Mouse (Mus musculus) midbrain, embryonic 13.5 days (tissue): ENCODE data around the gene Espn. TPM values are rescaled to one million over a fixed set of nuclear protein-coding genes. Genes with fewer than 3 reads are reported as not detected.

Experiments
- ATAC-seq: fragments of 200-750 bp; cut with Nextera tagmentation; 2 replicates; pipeline ENCODE4 v1.8.0; 2017; ENCODE audit warnings: mild to moderate bottlenecking, moderate TSS enrichment, moderate library complexity
- H3K27ac ChIP-seq: fragments of 300-500 bp; sonication (generic); 2 replicates; pipeline ENCODE4 v1.5.1; 2015; ENCODE audit warnings: inconsistent platforms, mild to moderate bottlenecking, moderate library complexity
- H3K27me3 ChIP-seq: fragments of 300-500 bp; sonication (generic); 2 replicates; pipeline ENCODE4 v1.6.1; 2015; ENCODE audit warnings: mild to moderate bottlenecking, inconsistent platforms
- H3K36me3 ChIP-seq: fragments of 300-500 bp; sonication (generic); 2 replicates; pipeline ENCODE4 v1.6.1; 2015; ENCODE audit warnings: mild to moderate bottlenecking, inconsistent platforms
- H3K4me1 ChIP-seq: fragments of 300-500 bp; sonication (generic); replicated peaks from 2 replicates; pipeline ENCODE4 v1.6.1; 2015; ENCODE audit warnings: inconsistent platforms
- H3K4me2 ChIP-seq: fragments of 300-500 bp; sonication (generic); replicated peaks from 2 replicates; pipeline ENCODE4 v1.6.1; 2015; ENCODE audit warnings: moderate library complexity, mild to moderate bottlenecking, inconsistent platforms
- H3K4me3 ChIP-seq: fragments of 300-500 bp; sonication (generic); replicated peaks from 2 replicates; pipeline ENCODE4 v1.5.1; 2015; ENCODE audit warnings: mild to moderate bottlenecking, inconsistent platforms
- H3K9ac ChIP-seq: fragments of 300-500 bp; sonication (generic); replicated peaks from 2 replicates; pipeline ENCODE4 v1.6.1; 2015; ENCODE audit warnings: mild to moderate bottlenecking, inconsistent platforms
- H3K9me3 ChIP-seq: fragments of 300-500 bp; sonication (generic); 2 replicates; pipeline ENCODE4 v1.6.1; 2016; ENCODE audit warnings: mild to moderate bottlenecking, inconsistent platforms
- WGBS: fragments of 180-500 bp; shearing (Covaris S2); methylation state at CpG from one replicate; pipeline ENCODE4 v1.1.7; 2015; 5-methylcytosine and 5-hydroxymethylcytosine counted together
- polyA plus RNA-seq: library from polyadenylated mRNA; unstranded; fragments of >200 nt; fragmentation: Nextera tagmentation; extraction: Ambion mirVana; gene quantifications from 2 replicates; pipeline ENCODE4 v1.2.1, GENCODE M21; 2015

The Espn gene
- polyA plus RNA-seq, 1 experiment from 2014 or later, result 0.07 TPM

DNA sequence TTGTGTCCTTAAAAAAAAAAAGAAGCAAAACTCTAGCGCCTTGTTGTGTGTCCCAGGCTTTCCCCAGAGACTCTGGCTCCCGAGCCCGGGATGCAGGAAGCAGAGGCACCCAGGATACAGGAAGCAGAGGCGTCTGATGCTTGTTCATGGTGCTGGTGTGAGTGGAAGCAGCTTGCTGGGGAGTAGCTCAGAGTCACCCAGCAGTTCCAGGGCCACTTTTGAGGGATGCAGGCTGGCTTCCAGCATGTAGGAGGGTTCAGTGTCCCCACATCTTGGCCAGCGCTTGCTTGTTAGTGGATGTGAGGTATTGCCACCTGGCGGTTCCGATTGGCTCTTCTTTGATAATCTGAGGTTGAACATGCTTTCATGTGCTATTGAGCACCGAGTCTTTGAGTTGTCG lies 35.0 kb upstream of the Espn start:
- WGBS, result 86% methylated on average over 9 of the region's 9 CpGs
- Histone ChIP-seq H3K4me3 (no peak overlapping the region), H3K9me3 (no peaks in the 10 kb centered on the region), H3K27ac (no peak overlapping the region), H3K4me1 (peaks cover 41% of the 10 kb centered on the region), H3K27me3 (no peaks in the 10 kb centered on the region), H3K4me2 (no peak overlapping the region), H3K36me3 (0 out of 2 replicates have a peak, but pooled peaks cover 3% of the 10 kb centered on the region), H3K9ac (no peak overlapping the region)
- no peak for ATAC-seq

DNA sequence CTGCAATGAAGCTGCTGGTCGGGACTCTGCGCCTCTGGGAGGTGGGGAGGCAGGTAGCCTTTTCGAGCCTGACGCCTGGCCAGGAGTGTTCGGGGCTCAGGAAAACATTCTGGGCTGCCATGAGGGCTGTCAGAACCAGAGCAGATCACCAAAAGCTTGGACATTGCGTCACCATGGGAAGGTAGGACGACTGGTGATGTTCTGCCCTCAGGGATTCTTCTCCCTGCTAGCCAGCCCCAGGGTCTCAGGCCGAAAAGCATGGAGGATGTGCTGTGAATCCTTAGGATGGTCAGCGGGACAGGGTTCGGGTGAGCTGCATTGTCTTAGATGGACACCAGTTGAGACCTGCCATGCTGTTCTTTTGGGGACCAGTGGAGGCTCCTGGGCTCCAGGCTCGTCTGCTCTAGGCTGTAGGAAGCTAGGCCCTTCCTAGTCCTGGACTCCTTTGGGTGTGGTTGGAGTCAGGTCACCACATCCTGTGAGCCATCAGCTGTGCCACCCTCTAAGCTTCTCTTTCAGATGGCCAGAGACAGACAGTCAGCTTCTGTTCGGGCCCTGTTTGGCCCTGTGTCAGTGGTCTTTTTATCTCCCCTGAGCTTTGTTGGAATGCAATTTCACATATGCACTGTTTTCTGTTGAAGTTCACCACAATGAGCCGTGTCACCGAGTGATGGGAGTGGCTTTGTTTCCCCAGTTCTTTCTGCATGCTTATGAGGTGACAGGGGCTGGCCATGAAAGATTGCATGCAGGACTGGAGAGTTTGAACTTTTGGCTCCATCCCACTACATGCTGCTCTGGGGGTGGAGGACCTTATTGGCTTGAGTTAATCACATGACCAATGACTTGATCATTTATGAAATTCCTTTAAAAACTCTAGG lies 34.3 kb upstream of the Espn start:
- WGBS, result 35% methylated on average over 14 of the region's 14 CpGs
- Histone ChIP-seq H3K4me3 (peak overlapping the region; percentile 8; the same call in 1 of the 2 replicates), H3K4me2 (peak overlapping the region; percentile 42), H3K36me3 (0 out of 2 replicates have a peak, but pooled peaks cover 3% of the 10 kb centered on the region), H3K9ac (peak overlapping the region; percentile 50), H3K9me3 (no peaks in the 10 kb centered on the region), H3K27me3 (no peaks in the 10 kb centered on the region), H3K27ac (peak overlapping the region; percentile 63), H3K4me1 (peaks cover 41% of the 10 kb centered on the region)
- ATAC-seq, result no peak; the same call in 1 of the 2 replicates

DNA sequence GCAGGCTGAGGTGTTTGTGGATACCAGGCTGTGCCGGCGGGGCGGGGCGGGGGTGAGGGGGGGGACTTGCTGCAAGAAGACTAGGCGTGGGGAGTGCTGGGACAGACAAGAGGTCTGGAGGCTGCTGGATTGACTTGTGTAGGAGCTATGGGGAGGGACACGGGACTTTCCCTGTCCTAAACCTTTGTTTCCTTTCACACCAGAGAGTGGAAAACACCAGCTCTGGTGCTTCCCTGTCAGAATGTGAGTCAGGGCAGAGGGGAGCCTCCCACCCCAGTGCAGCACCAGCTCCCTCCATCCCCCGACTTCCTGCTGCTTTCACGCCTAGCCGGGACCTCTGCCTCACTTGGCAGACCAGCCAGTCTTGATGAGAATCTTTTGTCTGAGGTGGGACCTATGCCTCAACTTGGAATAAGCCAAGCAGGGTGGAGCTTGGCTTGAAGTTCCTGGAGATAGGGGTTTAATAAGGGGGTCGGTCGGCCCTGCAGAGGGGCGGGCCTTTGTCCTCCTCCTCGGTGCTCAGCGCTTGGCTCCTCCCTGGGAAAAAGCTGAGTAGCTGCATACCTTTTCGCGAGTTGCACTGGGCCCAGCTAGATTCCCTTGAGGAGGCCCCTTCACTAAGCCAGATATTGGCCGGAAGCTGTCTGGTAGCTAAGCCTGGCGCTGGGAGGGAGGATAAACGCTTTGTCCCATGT lies 33.5 kb upstream of the Espn start:
- Histone ChIP-seq H3K4me3 (peak overlapping the region; percentile 8; the same call in 1 of the 2 replicates), H3K36me3 (0 out of 2 replicates have a peak, but pooled peaks cover 3% of the 10 kb centered on the region), H3K27me3 (no peaks in the 10 kb centered on the region), H3K4me1 (peaks cover 40% of the 10 kb centered on the region), H3K27ac (peak overlapping the region; percentile 63), H3K4me2 (peak overlapping the region; percentile 42), H3K9me3 (no peaks in the 10 kb centered on the region), H3K9ac (peak overlapping the region; percentile 50)
- 2% methylated on average over 19 of the region's 19 CpGs for WGBS
- peak; percentile 64 for ATAC-seq

DNA sequence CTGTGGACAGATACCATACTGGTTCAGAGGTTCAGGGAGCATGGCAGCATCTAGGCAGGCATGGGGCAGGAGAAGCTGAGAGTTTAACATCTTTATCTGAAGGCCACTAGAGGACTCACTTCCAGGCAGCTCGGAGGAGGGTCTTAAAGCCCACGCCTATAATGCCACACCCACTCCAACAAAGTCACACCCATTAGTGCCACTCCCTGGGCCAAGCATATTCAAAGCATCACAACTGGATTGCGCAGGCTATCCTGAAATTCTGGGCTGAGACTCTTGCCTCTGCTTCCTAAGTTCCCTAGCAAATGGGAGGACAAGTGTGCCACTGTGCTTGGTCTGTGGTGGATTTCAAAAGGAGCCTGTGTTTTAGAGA lies 33.0 kb upstream of the Espn start:
- Histone ChIP-seq H3K36me3 (0 out of 2 replicates have a peak, but pooled peaks cover 3% of the 10 kb centered on the region), H3K4me1 (peaks cover 40% of the 10 kb centered on the region), H3K9me3 (no peaks in the 10 kb centered on the region), H3K4me2 (peak overlapping the region; percentile 42), H3K27ac (0 out of 2 replicates have a peak overlapping the region, but pooled peaks have one; percentile 63), H3K27me3 (peaks cover 4% of the 10 kb centered on the region; the same call in 1 of the 2 replicates), H3K9ac (no peak overlapping the region; the same call in 1 of the 2 replicates), H3K4me3 (no peak overlapping the region)
- peak; percentile 65 for ATAC-seq
- 7% methylated on average over 3 of the region's 3 CpGs for WGBS

DNA sequence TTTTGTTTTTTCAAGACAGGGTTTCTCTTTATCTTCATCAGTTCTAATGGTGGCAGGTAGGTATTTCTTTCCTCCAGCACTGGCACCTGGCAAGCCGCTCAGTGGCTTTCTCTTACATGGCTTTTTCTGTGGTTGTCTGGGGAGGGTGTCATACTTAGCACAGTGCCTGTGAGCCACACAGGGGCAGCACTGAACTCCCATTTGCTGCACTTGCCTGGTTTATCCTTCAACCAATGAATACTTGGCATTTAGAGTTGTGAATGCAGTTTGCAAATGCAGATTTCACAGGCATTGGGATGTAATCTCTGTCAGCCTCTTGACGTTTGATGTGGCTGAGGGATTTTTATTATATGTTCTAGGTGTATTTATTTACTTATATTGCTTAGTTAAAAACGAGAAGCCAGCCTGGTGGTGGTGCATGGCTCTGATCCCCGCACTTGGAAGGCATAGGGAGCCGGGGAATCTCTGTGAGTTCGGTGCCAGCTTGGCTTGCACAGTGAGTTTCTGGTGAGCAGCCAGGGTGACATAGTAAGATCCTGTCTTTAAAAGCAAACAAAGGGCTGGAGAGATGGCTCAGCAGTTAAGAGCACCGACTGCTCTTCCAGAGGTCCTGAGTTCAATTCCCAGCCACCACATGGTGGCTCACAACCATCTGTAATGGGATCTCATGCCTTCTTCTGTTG lies 32.3 kb upstream of the Espn start:
- peaks cover 10% of the 10 kb centered on the region for H3K27me3 ChIP-seq
- no peak overlapping the region for H3K9ac ChIP-seq
- no peak for ATAC-seq
- WGBS, result 70% methylated on average over 7 of the region's 7 CpGs
- no peak overlapping the region for H3K27ac ChIP-seq
- H3K9me3 ChIP-seq, result no peaks in the 10 kb centered on the region
- H3K4me1 ChIP-seq, result peaks cover 44% of the 10 kb centered on the region
- no peak overlapping the region for H3K4me2 ChIP-seq
- H3K36me3 ChIP-seq, result 0 out of 2 replicates have a peak, but pooled peaks cover 3% of the 10 kb centered on the region
- H3K4me3 ChIP-seq, result no peak overlapping the region

DNA sequence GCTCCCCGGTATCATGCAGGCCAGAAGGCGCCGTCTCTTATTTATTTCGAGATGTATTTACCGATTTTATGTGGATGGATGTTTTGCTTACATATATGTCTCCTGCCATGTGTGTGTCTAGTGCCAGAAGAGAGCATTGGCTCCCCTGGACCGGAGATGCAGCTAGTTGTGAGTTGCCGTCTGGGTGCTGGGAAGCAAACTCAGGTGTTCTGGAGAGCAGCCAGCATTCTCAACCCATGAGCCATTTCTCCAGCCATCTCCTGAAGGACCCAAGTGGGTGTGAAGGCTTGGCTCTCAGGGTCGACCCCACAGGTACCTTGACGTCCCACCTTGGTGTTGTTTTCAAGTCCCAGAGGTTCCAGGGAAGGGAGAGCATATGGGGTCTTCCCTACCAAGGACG lies 30.0 kb upstream of the Espn start:
- ATAC-seq, result no peak
- no peak overlapping the region for H3K4me2 ChIP-seq
- 0 out of 2 replicates have a peak, but pooled peaks cover 3% of the 10 kb centered on the region for H3K36me3 ChIP-seq
- H3K9me3 ChIP-seq, result no peaks in the 10 kb centered on the region
- no peak overlapping the region for H3K4me3 ChIP-seq
- peaks cover 59% of the 10 kb centered on the region for H3K4me1 ChIP-seq
- no peak overlapping the region for H3K9ac ChIP-seq
- 92% methylated on average over 10 of the region's 10 CpGs for WGBS
- H3K27me3 ChIP-seq, result peaks cover 15% of the 10 kb centered on the region
- H3K27ac ChIP-seq, result no peak overlapping the region

DNA sequence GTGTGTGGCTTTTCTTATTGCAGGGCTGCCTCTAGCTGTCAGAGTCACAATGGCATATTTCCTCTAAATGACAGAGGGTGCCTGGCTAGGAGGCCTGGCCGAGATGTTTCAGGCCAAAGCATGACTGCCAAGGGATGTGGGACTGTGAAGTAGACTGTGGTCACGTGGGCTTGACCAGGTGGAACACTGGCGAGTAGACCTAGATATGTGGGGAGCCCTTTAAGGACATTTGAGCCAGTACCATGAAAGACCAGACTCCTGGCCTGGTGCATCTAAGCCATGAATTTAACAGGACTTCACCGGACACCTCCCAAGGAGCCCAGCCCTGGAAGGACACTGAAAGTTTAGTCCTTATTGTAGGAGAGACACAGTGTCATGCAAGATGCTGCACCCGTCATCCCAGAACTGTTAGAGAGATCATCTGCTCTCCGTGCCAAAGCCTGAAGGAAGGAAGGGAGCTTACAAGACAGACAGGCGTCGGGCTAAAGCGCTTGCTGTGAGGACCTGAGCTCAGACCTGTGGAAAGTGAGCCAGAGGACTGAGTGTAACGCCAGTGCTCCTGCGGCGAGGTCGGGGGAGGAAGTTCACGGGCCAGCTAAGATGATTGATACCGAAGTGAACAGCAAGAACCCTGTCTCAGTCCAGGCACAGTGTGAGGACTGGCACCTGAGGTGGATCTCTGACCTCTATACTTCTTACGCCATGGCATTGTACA lies 27.9 kb upstream of the Espn start:
- Histone ChIP-seq H3K27me3 (peaks cover 36% of the 10 kb centered on the region), H3K27ac (no peak overlapping the region), H3K4me3 (peak overlapping the region; percentile 67), H3K9me3 (no peaks in the 10 kb centered on the region), H3K36me3 (0 out of 2 replicates have a peak, but pooled peaks cover 3% of the 10 kb centered on the region), H3K4me1 (peaks cover 41% of the 10 kb centered on the region), H3K9ac (peak overlapping the region; percentile 77), H3K4me2 (peak overlapping the region; percentile 95)
- WGBS, result 90% methylated on average over 16 of the region's 16 CpGs
- ATAC-seq, result no peak

DNA sequence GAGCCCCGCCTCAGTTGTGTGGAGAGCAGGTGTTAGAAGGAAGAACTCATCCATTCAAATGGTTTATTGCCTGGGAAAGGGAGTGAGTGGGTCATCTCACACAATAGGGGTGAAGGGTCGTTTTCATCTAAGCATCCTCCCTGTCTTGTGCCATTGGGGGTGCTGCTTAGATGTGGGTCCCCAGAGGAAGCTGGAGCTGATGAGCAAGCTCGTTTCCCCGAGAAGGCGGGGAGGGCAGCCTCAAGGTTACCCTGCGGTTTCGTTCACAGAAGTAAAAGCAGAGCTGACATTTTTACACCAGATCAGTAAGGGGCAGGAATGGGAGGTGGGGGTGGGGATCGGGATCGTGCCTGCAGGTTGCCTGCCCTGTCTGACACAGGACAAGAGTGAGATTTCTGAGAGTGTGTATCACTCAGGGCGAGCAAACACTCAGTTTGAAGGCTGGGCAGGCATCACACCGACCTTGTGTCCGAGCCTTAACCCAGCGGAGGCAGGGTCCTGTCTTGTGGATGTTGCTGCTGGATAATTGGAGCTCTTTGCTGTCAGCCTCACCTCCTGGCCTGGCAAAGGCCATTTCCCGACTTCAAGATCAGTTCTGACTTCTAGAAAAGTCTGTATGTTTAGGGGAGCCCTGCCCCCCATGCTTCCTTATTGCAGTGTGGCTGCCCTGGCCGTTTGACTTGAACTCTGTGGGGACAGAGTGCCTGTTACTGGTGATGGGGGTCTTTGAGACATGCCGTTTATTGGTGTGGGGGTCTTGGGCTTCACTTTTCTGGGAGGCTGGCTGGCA lies 26.9 kb upstream of the Espn start:
- 0 out of 2 replicates have a peak, but pooled peaks cover 3% of the 10 kb centered on the region for H3K36me3 ChIP-seq
- peaks cover 46% of the 10 kb centered on the region for H3K27me3 ChIP-seq
- no peak overlapping the region for H3K27ac ChIP-seq
- H3K4me1 ChIP-seq, result peaks cover 35% of the 10 kb centered on the region
- H3K9me3 ChIP-seq, result no peaks in the 10 kb centered on the region
- ATAC-seq, result no peak; the same call in 1 of the 2 replicates
- WGBS, result 24% methylated on average over 16 of the region's 16 CpGs
- peak overlapping the region; percentile 77 for H3K9ac ChIP-seq
- H3K4me3 ChIP-seq, result peak overlapping the region; percentile 67
- H3K4me2 ChIP-seq, result peak overlapping the region; percentile 95

DNA sequence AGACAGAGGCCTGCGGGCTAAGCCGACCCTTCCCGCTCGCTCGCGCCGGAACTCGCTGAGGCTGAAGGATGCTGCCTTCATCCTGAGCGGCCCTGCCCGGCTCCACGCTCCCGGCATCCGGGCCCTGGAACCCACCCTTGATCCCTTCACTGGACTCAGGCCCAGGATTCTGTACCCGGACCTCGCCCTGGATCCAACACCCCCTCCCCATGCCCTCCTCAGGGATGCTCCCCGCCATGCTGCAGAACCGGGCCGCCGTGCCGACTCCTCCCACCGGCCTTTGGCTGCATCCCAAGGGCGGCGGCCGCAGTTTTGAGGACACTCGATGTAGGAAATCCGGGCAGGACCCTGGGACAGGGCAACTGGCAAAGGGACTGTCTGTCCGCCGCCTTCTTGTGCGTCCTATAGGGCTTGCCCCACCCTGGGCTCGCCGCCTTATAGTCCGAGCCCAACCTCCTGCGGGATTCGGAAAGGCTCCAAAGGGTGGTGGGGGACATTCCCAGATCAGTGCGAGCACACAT lies 26.2 kb upstream of the Espn start:
- Histone ChIP-seq H3K27me3 (peaks cover 53% of the 10 kb centered on the region), H3K9me3 (no peaks in the 10 kb centered on the region), H3K4me1 (peaks cover 35% of the 10 kb centered on the region), H3K36me3 (no peaks in the 10 kb centered on the region), H3K4me2 (peak overlapping the region; percentile 95), H3K27ac (peak overlapping the region; percentile 73), H3K4me3 (peak overlapping the region; percentile 67), H3K9ac (peak overlapping the region; percentile 77)
- peak; percentile 81 for ATAC-seq
- under 1% methylated on average over 35 of the region's 35 CpGs for WGBS

DNA sequence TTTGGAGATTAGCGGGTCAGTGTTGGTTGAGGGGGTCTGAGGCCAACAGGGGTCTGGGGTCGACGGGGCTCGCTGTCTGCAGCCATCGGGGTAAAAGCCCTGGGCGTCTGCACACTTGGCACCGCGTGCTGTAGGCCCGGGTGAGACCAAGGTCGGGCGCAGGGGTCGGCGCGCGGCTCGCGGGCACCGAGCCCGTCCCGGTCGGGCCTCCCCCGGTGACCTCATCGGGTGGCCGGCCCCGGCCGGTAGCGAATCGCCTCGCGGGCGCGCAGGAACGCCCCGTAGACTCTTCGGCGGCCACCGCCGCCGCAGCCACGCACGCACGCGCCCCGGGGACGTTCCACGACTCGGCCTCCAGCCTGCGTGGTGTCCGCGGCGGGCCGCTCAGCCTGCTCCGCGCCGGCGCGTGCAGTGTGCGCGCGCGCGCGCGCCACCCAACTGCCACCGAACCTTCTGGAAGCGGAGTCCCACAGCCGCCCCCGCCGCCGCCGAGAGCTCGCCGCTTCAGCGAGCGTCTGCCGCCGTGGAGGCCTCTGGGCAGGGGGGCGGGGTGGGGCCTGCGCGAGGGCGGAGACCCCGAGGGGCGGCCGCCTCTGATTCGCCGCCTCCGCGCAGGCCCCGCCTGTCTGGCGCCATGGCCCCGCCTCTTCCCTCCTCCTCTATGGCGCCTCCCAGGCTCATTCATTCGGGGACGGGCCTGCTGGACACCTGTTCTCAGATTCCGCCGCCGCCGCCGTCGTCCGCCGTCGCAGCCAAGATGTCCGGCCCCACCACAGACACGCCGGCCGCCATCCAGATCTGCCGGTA lies 25.6 kb upstream of the Espn start, which contains the start of gene Acot7:
Acot7 (plus strand) TSS at position 598 of the 807 bp plus-strand sequence.
- Histone ChIP-seq H3K4me3 (peak within 1 kb of the TSS; percentile 67), H3K27ac (peak within 1 kb of the TSS; percentile 81), H3K9ac (peak within 1 kb of the TSS; percentile 88), H3K27me3 (peaks cover 56% of the 10 kb centered on the region), H3K9me3 (no peaks in the 10 kb centered on the region), H3K36me3 (no peaks in the 10 kb centered on the region), H3K4me1 (peaks cover 35% of the 10 kb centered on the region), H3K4me2 (peak within 1 kb of the TSS; percentile 95)
- ATAC-seq, result peak; percentile 95
- WGBS, result under 1% methylated on average over 44 of the region's 108 CpGs
